Mouse (Mus musculus) ES-E14 (cell line): ENCODE results near the gene Uck1. TPM values are rescaled to one million over a fixed set of nuclear protein-coding genes. Genes with fewer than 3 reads are reported as not detected.

Source experiments
- DNase-seq: peaks from one replicate; pipeline ENCODE4 v3.0.0-alpha.2; 2013; ENCODE audit warnings: low read depth, low spot score
- H3K27ac ChIP-seq: 2 replicates; pipeline ENCODE4 v1.5.1; 2012; ENCODE audit warnings: low read depth, mild to moderate bottlenecking, low read length, moderate library complexity, mixed read lengths; ENCODE audit not compliant: poor library complexity, insufficient read depth, severe bottlenecking
- H3K36me3 ChIP-seq: 2 replicates; pipeline ENCODE4 v1.6.1; 2012; ENCODE audit warnings: mild to moderate bottlenecking, low read length, moderate library complexity, mixed read lengths; ENCODE audit not compliant: control insufficient read depth, poor library complexity, insufficient read depth, severe bottlenecking
- H3K4me1 ChIP-seq, 2 experiments: fragments of 150-350 bp in 1 of 2; sonication (generic) in 1 of 2; 2 replicates each; pipeline ENCODE4 v1.6.1; 2012; ENCODE audit warnings: low read length in 2 of 2, mild to moderate bottlenecking in 1 of 2, mixed read lengths in 1 of 2; ENCODE audit not compliant: control insufficient read depth in 2 of 2, insufficient read depth in 2 of 2, poor library complexity in 1 of 2
- H3K4me3 ChIP-seq, 2 experiments: fragments of 150-350 bp in 1 of 2; sonication (generic) in 1 of 2; 2 replicates each; pipeline ENCODE4 v1.5.1; 2012; ENCODE audit warnings: low read length in 2 of 2, low read depth in 1 of 2, mild to moderate bottlenecking in 1 of 2, mixed read lengths in 1 of 2; ENCODE audit not compliant: insufficient read depth in 1 of 2, poor library complexity in 1 of 2, severe bottlenecking in 1 of 2
- H3K9ac ChIP-seq: 2 replicates; pipeline ENCODE4 v1.6.1; 2012; ENCODE audit warnings: low read depth, mild to moderate bottlenecking, low read length, mixed read lengths; ENCODE audit not compliant: poor library complexity, insufficient read depth, severe bottlenecking
- H3K9me3 ChIP-seq: fragments of 150-350 bp; sonication (generic); 2 replicates; pipeline ENCODE4 v1.6.1; 2012; ENCODE audit warnings: low read depth, mild to moderate bottlenecking, low read length; ENCODE audit not compliant: control insufficient read depth, insufficient read depth
- CHD2 ChIP-seq: IDR thresholded peaks from 2 replicates; pipeline ENCODE4 v1.6.1; 2014; ENCODE audit warnings: mild to moderate bottlenecking, low read depth, low read length, inconsistent platforms
- HCFC1 ChIP-seq: IDR thresholded peaks from 2 replicates; pipeline ENCODE4 v1.6.1; 2012; ENCODE audit warnings: low read length, inconsistent platforms, borderline replicate concordance; ENCODE audit not compliant: insufficient read depth
- MAFK ChIP-seq: IDR thresholded peaks from 2 replicates; pipeline ENCODE4 v1.6.1; 2014; ENCODE audit warnings: mild to moderate bottlenecking, low read depth, low read length, inconsistent platforms; ENCODE audit not compliant: insufficient read depth
- ZC3H11A ChIP-seq: IDR thresholded peaks from 2 replicates; pipeline ENCODE4 v1.6.1; 2012; ENCODE audit warnings: low read depth, mild to moderate bottlenecking, inconsistent platforms, low read length, borderline replicate concordance
- ZNF384 ChIP-seq: IDR thresholded peaks from 2 replicates; pipeline ENCODE4 v1.6.1; 2012; ENCODE audit warnings: low read depth, low read length, inconsistent platforms
- in situ Hi-C, 2 experiments: fragments of 600-800 bp; cut with MboI; formaldehyde crosslinking; loops; one replicate each; pipeline ENCODE4 v1.15.1; 2025; ENCODE audit warnings: low sequenced_read_pairs in 2 of 2, inconsistent platforms in 1 of 2; ENCODE audit not compliant: unreplicated experiment in 2 of 2
- total RNA-seq: library from RNA; depleted of rRNA; stranded (reverse); fragments of 300-350 nt; gene quantifications from 2 replicates; pipeline ENCODE4 v1.2.3, GENCODE M21; 2012; rRNA removed

The Uck1 gene
- total RNA-seq, 1 experiment = 52.1 TPM

DNA sequence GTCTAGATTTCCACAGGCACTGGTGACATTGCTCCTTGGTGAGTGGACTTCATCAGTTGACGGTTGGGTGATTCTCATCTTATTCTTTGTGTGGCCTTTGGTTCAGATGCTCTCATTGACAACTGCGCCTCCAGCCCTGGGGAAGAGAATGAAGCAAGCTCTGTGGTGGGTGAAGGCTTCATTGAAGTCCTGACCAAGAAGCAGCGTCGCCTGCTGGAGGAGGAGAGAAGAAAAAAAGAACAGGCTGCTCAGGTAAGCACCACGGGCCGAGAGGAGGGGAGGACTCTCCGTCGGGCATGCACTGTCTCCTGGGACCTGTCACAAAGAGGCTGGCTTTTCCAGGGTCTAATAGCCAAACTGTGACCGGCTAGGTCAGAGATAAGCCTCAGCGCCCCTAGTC is 43.5 kb downstream of the Uck1 start:
- Histone ChIP-seq H3K9ac (no peak overlapping the region), H3K4me1 (peaks cover 0 to 16% of the 10 kb centered on the region in 2 experiments; a peak in 2 of 4 replicates), H3K27ac (no peak overlapping the region), H3K9me3 (no peaks in the 10 kb centered on the region), H3K4me3 (no peak overlapping the region), H3K36me3 (peaks cover 99% of the 10 kb centered on the region)
- no peak for DNase-seq
- in situ Hi-C loops = no loop called here
- TF ChIP-seq MAFK (no peak), HCFC1 (no peak), ZNF384 (no peak), ZC3H11A (no peak), CHD2 (no peak)

DNA sequence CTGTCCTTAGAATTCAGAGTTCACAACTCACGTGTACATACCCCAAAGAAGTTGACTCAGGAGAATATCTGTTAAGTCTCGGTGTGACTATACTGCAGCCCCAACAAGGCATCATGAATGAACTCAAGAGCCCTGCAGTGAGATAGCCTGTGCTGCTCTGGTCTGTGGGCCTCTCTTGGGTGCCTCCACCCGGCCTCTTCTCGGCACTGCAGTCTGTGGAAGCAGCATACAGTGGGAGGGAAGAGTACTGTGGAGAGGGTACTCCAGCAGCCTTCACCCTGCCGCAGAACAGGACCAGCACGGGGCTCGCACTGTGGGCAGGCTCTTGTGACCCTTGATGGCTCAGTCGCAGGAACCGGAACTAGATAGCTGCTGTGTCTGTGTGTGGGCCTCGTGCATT is 44.4 kb downstream of the Uck1 start:
- H3K4me1 ChIP-seq = peaks cover 0 to 17% of the 10 kb centered on the region in 2 experiments; a peak in 2 of 4 replicates
- no peak overlapping the region for H3K27ac ChIP-seq
- DNase-seq = no peak
- H3K4me3 ChIP-seq = no peak overlapping the region
- H3K9ac ChIP-seq = no peak overlapping the region
- in situ Hi-C loops = no loop called here
- no peak for TF ChIP-seq MAFK
- TF ChIP-seq ZC3H11A = no peak
- no peak for TF ChIP-seq CHD2
- no peak for TF ChIP-seq ZNF384
- no peak for TF ChIP-seq HCFC1
- no peaks in the 10 kb centered on the region for H3K9me3 ChIP-seq
- H3K36me3 ChIP-seq = peaks cover 93% of the 10 kb centered on the region

DNA sequence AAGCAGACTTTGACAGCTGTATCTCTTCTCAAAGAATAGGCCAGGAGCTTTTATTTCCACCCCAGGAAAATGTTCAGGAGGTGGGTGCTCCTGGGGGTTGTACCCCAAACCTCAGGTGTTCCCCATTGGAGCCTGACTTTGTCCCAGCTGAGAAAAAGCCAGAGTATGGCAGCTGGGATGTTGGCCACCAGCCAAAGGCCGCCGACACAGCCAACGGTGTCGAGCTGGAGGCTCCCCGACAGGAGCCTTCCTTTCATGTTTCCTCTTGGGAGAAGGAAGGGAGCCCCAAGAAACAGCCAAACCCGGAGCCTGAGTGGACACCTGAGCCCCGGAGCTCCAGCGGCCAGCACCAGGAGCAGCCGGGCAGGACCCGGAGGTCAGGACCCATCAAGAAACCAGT is 47.0 kb downstream of the Uck1 start:
- Histone ChIP-seq H3K27ac (no peak overlapping the region), H3K36me3 (peaks cover 87% of the 10 kb centered on the region), H3K4me1 (peaks cover 0 to 17% of the 10 kb centered on the region in 2 experiments; a peak in 2 of 4 replicates), H3K9ac (no peak overlapping the region), H3K4me3 (no peak overlapping the region), H3K9me3 (no peaks in the 10 kb centered on the region)
- in situ Hi-C loops = no loop called here
- DNase-seq = no peak
- TF ChIP-seq CHD2 = no peak
- TF ChIP-seq HCFC1 = no peak
- TF ChIP-seq MAFK = no peak
- TF ChIP-seq ZNF384 = no peak
- TF ChIP-seq ZC3H11A = no peak

DNA sequence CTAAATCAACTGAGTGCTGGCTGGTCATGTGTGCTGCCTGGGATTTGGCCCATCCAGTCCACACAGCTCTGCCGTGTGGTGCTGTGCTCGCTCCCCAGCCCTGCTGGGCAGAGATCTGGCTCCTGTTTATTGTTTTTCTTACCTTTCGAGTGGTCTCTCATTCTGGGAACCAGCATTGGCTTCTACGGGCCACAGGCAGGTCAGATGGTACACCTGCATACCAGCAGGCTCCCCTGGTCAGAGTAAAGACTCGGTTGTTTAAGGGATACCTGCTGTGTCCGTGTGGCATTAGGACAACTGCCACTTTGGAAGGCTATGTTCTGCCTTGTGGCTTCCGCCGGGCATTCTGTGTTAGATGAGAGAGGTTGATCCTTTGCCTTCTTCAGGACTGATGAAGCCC is 48.3 kb downstream of the Uck1 start:
- no peaks in the 10 kb centered on the region for H3K9me3 ChIP-seq
- H3K9ac ChIP-seq = no peak overlapping the region
- H3K27ac ChIP-seq = no peak overlapping the region
- in situ Hi-C loops = no loop called here
- H3K4me3 ChIP-seq = no peak overlapping the region
- peaks cover 0 to 17% of the 10 kb centered on the region in 2 experiments; a peak in 2 of 4 replicates for H3K4me1 ChIP-seq
- H3K36me3 ChIP-seq = peaks cover 86% of the 10 kb centered on the region
- no peak for DNase-seq
- TF ChIP-seq MAFK (no peak), HCFC1 (no peak), CHD2 (no peak), ZC3H11A (no peak), ZNF384 (no peak)

DNA sequence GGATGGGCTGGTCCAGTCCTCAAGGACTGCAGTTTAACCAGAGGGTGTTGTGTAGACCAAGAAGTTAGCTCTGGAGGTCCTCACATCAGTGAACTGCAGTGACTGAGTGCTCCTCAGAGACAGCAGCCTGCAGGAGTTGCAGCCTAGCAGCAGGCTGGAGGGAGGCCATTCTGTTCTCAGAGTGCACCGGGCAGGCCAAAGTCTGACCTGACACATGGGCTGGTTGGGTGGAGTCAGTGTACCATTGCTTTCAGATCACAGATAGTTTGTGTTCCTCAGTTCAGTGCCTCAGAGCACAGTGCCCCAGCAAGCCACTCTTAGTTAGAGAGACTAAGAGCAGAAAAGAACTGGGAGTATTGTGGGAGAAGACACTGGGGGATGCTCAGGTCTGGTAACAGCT is 52.3 kb downstream of the Uck1 start:
- no peaks in the 10 kb centered on the region for H3K9me3 ChIP-seq
- H3K4me1 ChIP-seq = peaks cover 0 to 1% of the 10 kb centered on the region in 2 experiments; a peak in 1 of 4 replicates
- no peak for TF ChIP-seq HCFC1
- TF ChIP-seq ZC3H11A = no peak
- TF ChIP-seq ZNF384 = no peak
- no peak for TF ChIP-seq CHD2
- no peak for TF ChIP-seq MAFK
- H3K27ac ChIP-seq = no peak overlapping the region
- no peak overlapping the region for H3K9ac ChIP-seq
- no peak overlapping the region for H3K4me3 ChIP-seq
- in situ Hi-C loops = no loop called here
- DNase-seq = no peak
- peaks cover 84% of the 10 kb centered on the region for H3K36me3 ChIP-seq

Other genes with a start within 250 kb of the Uck1 start
- gene Fam78a, start 175.3 kb downstream of the Uck1 start, total RNA-seq = 4.1 and 4.8 TPM in 2 replicates
- 1.4 and 4.3 TPM in 2 replicates for gene Plpp7, start 164.6 kb downstream of the Uck1 start, total RNA-seq
- gene Prrc2b, start 109.1 kb downstream of the Uck1 start, total RNA-seq = 75.1 and 88.5 TPM in 2 replicates
- 36.5 and 63.7 TPM in 2 replicates for gene Pomt1, start 23.6 kb downstream of the Uck1 start, total RNA-seq
- 42.2 and 49.9 TPM in 2 replicates for gene Golga2, start 27.2 kb upstream of the Uck1 start, total RNA-seq
- gene Swi5, start 27.9 kb upstream of the Uck1 start, total RNA-seq = 172 and 280 TPM in 2 replicates
- 13.6 and 18.7 TPM in 2 replicates for gene Ciz1, start 92.2 kb upstream of the Uck1 start, total RNA-seq
- 1.5 and 2.5 TPM in 2 replicates for gene Dnm1, start 93.2 kb upstream of the Uck1 start, total RNA-seq
- gene 1110008P14Rik, start 121.8 kb upstream of the Uck1 start, total RNA-seq = 20.0 and 31.3 TPM in 2 replicates
- gene Lcn2, start 128.1 kb upstream of the Uck1 start, total RNA-seq = not detected in 2 replicates
- gene Ptges2, start 135.7 kb upstream of the Uck1 start, total RNA-seq = 24.9 and 30.7 TPM in 2 replicates
- gene Naif1, start 190.3 kb upstream of the Uck1 start, total RNA-seq = 2.1 and 2.5 TPM in 2 replicates
- gene Slc25a25, start 191.3 kb upstream of the Uck1 start, total RNA-seq = 22.1 and 23.4 TPM in 2 replicates